Mouse (Mus musculus): Measurements from ENCODE around the gene Rnf220. TPM values are rescaled to one million over a fixed set of nuclear protein-coding genes. Genes with fewer than 3 reads are reported as not detected.

Rnf220 gene
- polyA plus RNA-seq, 1 experiment from 2014 or later, result 51.5 TPM

DNA sequence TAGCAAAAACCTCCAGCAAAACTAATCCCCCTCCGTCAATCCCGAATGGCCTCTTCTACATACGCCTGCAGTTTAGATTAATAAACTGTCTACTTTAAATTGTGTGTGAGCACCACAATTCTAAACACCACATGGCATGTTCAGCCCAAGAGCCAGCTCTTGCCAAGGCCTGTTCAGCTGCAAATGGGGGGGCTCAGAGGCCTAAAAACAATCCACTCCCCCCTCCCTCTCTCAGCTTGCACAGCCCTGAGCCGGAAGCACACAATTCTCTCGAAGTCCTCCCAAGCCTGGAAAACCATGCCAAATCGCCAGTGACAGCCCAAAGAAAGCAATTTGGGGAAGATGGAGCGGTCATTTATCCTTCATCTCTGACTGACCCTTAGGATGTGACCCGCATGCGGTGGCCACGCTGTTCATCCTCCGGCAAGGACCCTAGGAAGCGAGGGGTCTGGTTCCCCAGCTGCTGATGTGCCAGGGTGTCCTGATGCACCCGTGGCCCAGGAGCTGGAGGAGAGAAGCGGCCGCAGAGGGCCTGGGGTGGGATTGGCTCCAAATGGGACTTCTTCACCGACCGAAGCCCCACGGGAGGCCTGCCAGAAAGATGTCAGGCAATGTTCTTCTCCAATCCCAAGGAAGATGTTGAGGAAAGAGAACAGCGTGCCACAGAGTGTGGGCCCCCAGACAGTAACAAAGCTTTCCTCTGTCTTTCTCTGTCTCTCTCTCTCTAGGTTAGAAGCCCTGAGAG lies 199.8 kb downstream of the Rnf220 start:
- ATAC-seq (replicated peaks; ENCODE audit: insufficient number of reproducible peaks, low FRiP score, low TSS enrichment, low read depth), result no peak
- no peaks in the 10 kb centered on the region for H3K27me3 ChIP-seq (ENCODE audit: control insufficient read depth, insufficient read depth, low read length)

GRCm38 (mm10) chr4:117291696-117292095 lies 205.2 kb downstream of the Rnf220 start:
- H3K27me3 ChIP-seq (ENCODE audit: control insufficient read depth, insufficient read depth, low read length), result no peaks in the 10 kb centered on the region
- ATAC-seq (replicated peaks; ENCODE audit: insufficient number of reproducible peaks, low FRiP score, low TSS enrichment, low read depth) (no peak), DNase-seq (ENCODE audit: low spot score) (no peak)
- no peak overlapping the region for H3K9ac ChIP-seq (replicated peaks; ENCODE audit: low read length)
- no peak overlapping the region for H3K27ac ChIP-seq (replicated peaks; ENCODE audit: low read depth, low read length)
- H3K4me1 ChIP-seq (ENCODE audit: control insufficient read depth, insufficient read depth, low read length), result peaks cover 4% of the 10 kb centered on the region
- 91% methylated on average over 2 of the region's 2 CpGs for whole genome bisulfite sequencing
- no peak overlapping the region for H3K4me3 ChIP-seq (ENCODE audit: low read depth, low read length)
- no peaks in the 10 kb centered on the region; the same call in 1 of the 2 replicates for H3K36me3 ChIP-seq (replicated peaks; ENCODE audit: control insufficient read depth, insufficient read depth, low read depth, low read length)
- H3K9me3 ChIP-seq (replicated peaks; ENCODE audit: control insufficient read depth, low read length), result no peaks in the 10 kb centered on the region
- no peak overlapping the region for H3K4me2 ChIP-seq (ENCODE audit: low read depth, low read length)

More for the DNA sequence above, 199.8 kb downstream of the Rnf220 start:
- Histone ChIP-seq H3K4me1 (ENCODE audit: control insufficient read depth, insufficient read depth, low read length) (no peaks in the 10 kb centered on the region), H3K4me2 (ENCODE audit: low read depth, low read length) (no peak overlapping the region), H3K9me3 (replicated peaks; ENCODE audit: control insufficient read depth, low read length) (no peaks in the 10 kb centered on the region), H3K4me3 (ENCODE audit: low read depth, low read length) (no peak overlapping the region), H3K36me3 (replicated peaks; ENCODE audit: control insufficient read depth, insufficient read depth, low read depth, low read length) (no peaks in the 10 kb centered on the region), H3K9ac (replicated peaks; ENCODE audit: low read length) (no peak overlapping the region), H3K27ac (replicated peaks; ENCODE audit: low read depth, low read length) (no peak overlapping the region)
- WGBS, result 76% methylated on average over 19 of the region's 19 CpGs
- DNase-seq (ENCODE audit: low spot score), result no peak

GRCm38 (mm10) chr4:117288927-117289801 lies 207.7 kb downstream of the Rnf220 start:
- Histone ChIP-seq H3K27ac (replicated peaks; ENCODE audit: low read depth, low read length) (peak overlapping the region; percentile 94), H3K4me1 (ENCODE audit: control insufficient read depth, insufficient read depth, low read length) (peaks cover 4% of the 10 kb centered on the region), H3K27me3 (ENCODE audit: control insufficient read depth, insufficient read depth, low read length) (no peaks in the 10 kb centered on the region), H3K9me3 (replicated peaks; ENCODE audit: control insufficient read depth, low read length) (no peaks in the 10 kb centered on the region), H3K9ac (replicated peaks; ENCODE audit: low read length) (peak overlapping the region; percentile 89), H3K36me3 (replicated peaks; ENCODE audit: control insufficient read depth, insufficient read depth, low read depth, low read length) (peaks cover 7% of the 10 kb centered on the region), H3K4me3 (ENCODE audit: low read depth, low read length) (peak overlapping the region; percentile 82), H3K4me2 (ENCODE audit: low read depth, low read length) (peak overlapping the region; percentile 81)
- peak; percentile 89 for ATAC-seq (replicated peaks; ENCODE audit: insufficient number of reproducible peaks, low FRiP score, low TSS enrichment, low read depth)
- WGBS, result 1% methylated on average over 49 of the region's 80 CpGs
- peak; percentile 86 for DNase-seq (ENCODE audit: low spot score)

- 27% methylated on average over 25 of the region's 25 CpGs for WGBS
- no peak; the same call in 1 of the 2 replicates for ATAC-seq (replicated peaks; ENCODE audit: insufficient number of reproducible peaks, low FRiP score, low TSS enrichment, low read depth)
Measured at GRCm38 (mm10) chr4:117288277-117288926, 208.4 kb downstream of the Rnf220 start.

GRCm38 (mm10) chr4:117284363-117284762 lies 212.5 kb downstream of the Rnf220 start:
- H3K4me3 ChIP-seq (ENCODE audit: low read depth, low read length), result no peak overlapping the region
- H3K4me1 ChIP-seq (ENCODE audit: control insufficient read depth, insufficient read depth, low read length), result peaks cover 4% of the 10 kb centered on the region
- no peak overlapping the region for H3K9ac ChIP-seq (replicated peaks; ENCODE audit: low read length)
- ATAC-seq (replicated peaks; ENCODE audit: insufficient number of reproducible peaks, low FRiP score, low TSS enrichment, low read depth) (no peak), DNase-seq (ENCODE audit: low spot score) (no peak)
- no peak overlapping the region for H3K4me2 ChIP-seq (ENCODE audit: low read depth, low read length)
- H3K27ac ChIP-seq (replicated peaks; ENCODE audit: low read depth, low read length), result no peak overlapping the region
- peaks cover 12% of the 10 kb centered on the region for H3K36me3 ChIP-seq (replicated peaks; ENCODE audit: control insufficient read depth, insufficient read depth, low read depth, low read length)
- WGBS, result 58% methylated on average over 4 of the region's 4 CpGs
- H3K27me3 ChIP-seq (ENCODE audit: control insufficient read depth, insufficient read depth, low read length), result no peaks in the 10 kb centered on the region
- no peaks in the 10 kb centered on the region for H3K9me3 ChIP-seq (replicated peaks; ENCODE audit: control insufficient read depth, low read length)

More at GRCm38 (mm10) chr4:117288277-117288926, 208.4 kb downstream of the Rnf220 start:
- H3K4me3 ChIP-seq (ENCODE audit: low read depth, low read length), result peak overlapping the region; percentile 82
- H3K9me3 ChIP-seq (replicated peaks; ENCODE audit: control insufficient read depth, low read length), result no peaks in the 10 kb centered on the region
- DNase-seq (ENCODE audit: low spot score), result peak; percentile 33
- peaks cover 4% of the 10 kb centered on the region for H3K4me1 ChIP-seq (ENCODE audit: control insufficient read depth, insufficient read depth, low read length)
- H3K27ac ChIP-seq (replicated peaks; ENCODE audit: low read depth, low read length), result peak overlapping the region; percentile 94
- peak overlapping the region; percentile 89 for H3K9ac ChIP-seq (replicated peaks; ENCODE audit: low read length)
- H3K36me3 ChIP-seq (replicated peaks; ENCODE audit: control insufficient read depth, insufficient read depth, low read depth, low read length), result peaks cover 7% of the 10 kb centered on the region
- H3K27me3 ChIP-seq (ENCODE audit: control insufficient read depth, insufficient read depth, low read length), result no peaks in the 10 kb centered on the region
- peak overlapping the region; percentile 81 for H3K4me2 ChIP-seq (ENCODE audit: low read depth, low read length)

DNA sequence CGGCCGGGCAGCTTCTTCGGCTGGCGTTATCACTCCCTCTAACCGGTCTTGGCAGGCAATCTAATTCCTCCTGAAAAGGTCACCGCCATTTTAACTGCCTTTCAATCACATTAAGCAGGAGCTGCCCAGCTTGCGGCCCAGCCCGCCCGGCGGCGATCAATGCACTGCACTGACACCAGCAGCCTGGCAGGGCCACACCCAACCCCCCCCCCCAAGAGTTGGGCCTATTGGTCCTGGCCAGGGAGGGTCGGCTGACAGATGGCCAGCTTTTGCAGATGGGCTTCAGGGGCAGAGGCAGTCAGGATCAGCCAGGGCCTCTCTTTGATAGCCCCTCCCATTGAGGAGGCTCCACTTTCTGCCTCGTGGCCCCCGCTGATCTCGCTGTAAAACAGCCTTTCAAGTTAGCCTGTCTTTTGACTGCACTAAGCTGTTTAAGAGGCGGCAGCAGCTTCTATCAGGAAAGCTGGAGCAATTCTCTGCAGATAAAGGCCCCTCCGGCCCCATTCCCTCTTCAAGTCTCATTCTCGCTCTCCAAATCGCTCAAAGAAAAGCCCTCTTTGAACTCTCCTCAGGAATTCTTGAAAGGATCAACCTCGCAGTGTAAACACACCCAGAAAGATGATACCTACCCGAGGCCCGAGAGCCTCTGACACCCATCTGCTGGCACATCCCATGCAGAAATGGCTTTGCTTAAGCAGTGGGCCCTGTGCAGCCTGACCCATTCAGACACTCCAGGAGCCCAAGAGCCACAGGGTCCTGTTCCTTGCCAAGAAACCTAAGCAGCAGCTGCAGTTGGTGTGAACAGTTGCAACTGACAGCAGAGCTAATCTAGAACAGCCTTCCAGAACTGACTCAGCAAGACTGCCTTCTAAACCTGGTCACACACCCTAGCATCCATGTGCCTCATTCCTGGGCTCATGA lies 213.3 kb downstream of the Rnf220 start:
- Histone ChIP-seq H3K9ac (replicated peaks; ENCODE audit: low read length) (no peak overlapping the region), H3K4me2 (ENCODE audit: low read depth, low read length) (no peak overlapping the region), H3K4me3 (ENCODE audit: low read depth, low read length) (no peak overlapping the region), H3K27me3 (ENCODE audit: control insufficient read depth, insufficient read depth, low read length) (no peaks in the 10 kb centered on the region), H3K27ac (replicated peaks; ENCODE audit: low read depth, low read length) (peak overlapping the region; percentile 38; the same call in 1 of the 2 replicates), H3K36me3 (replicated peaks; ENCODE audit: control insufficient read depth, insufficient read depth, low read depth, low read length) (peaks cover 12% of the 10 kb centered on the region), H3K9me3 (replicated peaks; ENCODE audit: control insufficient read depth, low read length) (no peaks in the 10 kb centered on the region), H3K4me1 (ENCODE audit: control insufficient read depth, insufficient read depth, low read length) (peaks cover 4% of the 10 kb centered on the region)
- peak; percentile 43 for DNase-seq (ENCODE audit: low spot score)
- 43% methylated on average over 22 of the region's 22 CpGs for WGBS
- ATAC-seq (replicated peaks; ENCODE audit: insufficient number of reproducible peaks, low FRiP score, low TSS enrichment, low read depth), result peak; percentile 71
